Mouse (Mus musculus) G1E-ER4 (cell line): ENCODE data around the gene Rrh. TPM values are rescaled to one million over a fixed set of nuclear protein-coding genes. Genes with fewer than 3 reads are reported as not detected.

Experiments
- GATA1 ChIP-seq: IDR thresholded peaks from one replicate; pipeline ENCODE4 v1.8.0; 2012; ENCODE audit warnings: low read length, inconsistent platforms
- polyA plus RNA-seq: library from polyadenylated mRNA; stranded (reverse); fragments of >175 nt; gene quantifications from 2 replicates; pipeline ENCODE4 v1.2.3, GENCODE M21; 2012

Gene Rrh
- not detected in 2 replicates for polyA plus RNA-seq

GRCm38 (mm10) chr3:129822206-129822775, at the start of gene Rrh:
Gene Rrh, minus strand, starts transcription at chr3:129822587.
- no peak for TF ChIP-seq GATA1

GRCm38 (mm10) chr3:129863698-129864097, 41.3 kb upstream of the Rrh start:
- TF ChIP-seq GATA1 = no peak

- no peak for TF ChIP-seq GATA1
Measured at GRCm38 (mm10) chr3:129862592-129862991, 40.2 kb upstream of the Rrh start.

- no peak for TF ChIP-seq GATA1
Measured at GRCm38 (mm10) chr3:129846846-129847245, 24.5 kb upstream of the Rrh start.

DNA sequence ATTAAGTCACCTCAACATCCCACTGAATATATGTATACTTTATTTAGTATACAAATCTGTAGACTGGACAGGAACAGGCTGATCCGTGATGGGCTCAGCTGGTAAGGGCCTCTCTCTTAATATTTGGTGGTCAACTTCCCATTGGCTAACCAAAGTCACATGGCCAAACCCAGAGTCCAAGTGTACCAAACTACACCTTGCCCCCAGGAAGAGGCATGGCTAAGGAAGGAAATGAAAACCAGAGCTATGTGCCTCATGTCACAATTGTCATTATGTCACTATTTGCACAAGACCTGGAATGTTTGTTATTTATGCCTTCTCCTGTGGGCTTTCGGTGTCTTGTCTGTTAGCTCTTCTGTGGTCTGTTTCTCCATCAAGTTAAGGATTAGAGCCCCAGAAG, 23.5 kb upstream of the Rrh start:
- TF ChIP-seq GATA1 = no peak

- TF ChIP-seq GATA1 = no peak
Measured at GRCm38 (mm10) chr3:129838017-129838416, 15.6 kb upstream of the Rrh start.

- no peak for TF ChIP-seq GATA1
Measured at GRCm38 (mm10) chr3:129836965-129837364, 14.6 kb upstream of the Rrh start.

GRCm38 (mm10) chr3:129836051-129836697, 13.8 kb upstream of the Rrh start:
- no peak for TF ChIP-seq GATA1

- TF ChIP-seq GATA1 = no peak
Measured at GRCm38 (mm10) chr3:129835388-129835934, 13.1 kb upstream of the Rrh start, which contains the start of gene Cfi. Gene Cfi, plus strand, starts transcription at chr3:129835884.

DNA sequence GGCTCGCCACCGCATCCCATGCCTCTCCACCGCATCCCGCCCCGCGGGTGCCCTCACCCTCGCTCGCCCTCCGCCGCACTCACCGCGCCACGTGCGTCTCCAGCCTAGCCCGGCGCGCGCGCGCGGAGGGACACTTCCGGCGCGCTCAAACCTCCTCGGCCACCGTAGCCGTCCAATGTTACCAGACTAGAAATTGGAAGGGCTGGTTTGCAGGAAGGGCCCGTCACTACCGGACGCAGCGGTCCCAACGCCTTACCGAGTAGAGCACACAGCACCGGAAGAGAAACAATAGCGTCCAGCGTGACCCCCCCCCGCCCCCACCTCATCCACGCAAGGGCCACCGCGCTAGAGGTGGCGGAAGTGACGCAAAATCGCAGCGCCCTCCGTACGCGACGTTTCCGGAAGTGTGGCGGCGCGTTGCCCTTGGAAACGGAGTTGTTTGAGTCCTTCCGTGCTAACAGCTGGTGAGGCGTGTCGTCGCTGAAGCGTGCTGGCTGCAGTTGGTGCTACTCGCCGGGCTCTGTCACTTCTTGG, 8.7 kb upstream of the Rrh start, which contains the start of gene Gar1:
Gene Gar1 (minus strand): TSS at position 362 of the 534 bp plus-strand sequence.
- TF ChIP-seq GATA1 = no peak

DNA sequence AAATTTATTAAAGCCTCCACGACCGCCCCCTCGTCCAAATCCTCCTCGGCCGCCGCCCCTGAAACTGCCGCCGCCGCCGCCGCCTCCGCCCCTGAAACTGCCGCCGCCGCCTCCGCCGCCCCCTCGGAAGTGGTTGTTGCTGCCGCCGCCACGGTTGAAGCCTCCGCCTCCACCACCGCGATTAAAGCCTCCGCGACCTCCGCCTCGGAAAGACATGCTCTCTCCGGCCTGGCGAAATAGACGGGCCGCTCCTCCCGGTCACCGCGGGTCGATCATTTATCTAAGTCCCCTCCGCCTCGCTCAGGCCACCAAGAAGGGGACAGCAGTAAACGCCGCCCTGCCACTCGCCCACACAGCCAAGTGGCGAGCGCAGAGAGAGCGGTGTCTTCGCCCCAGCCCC, 8.2 kb upstream of the Rrh start:
- TF ChIP-seq GATA1 = no peak

- no peak for TF ChIP-seq GATA1
Measured at GRCm38 (mm10) chr3:129827691-129828090, 5.3 kb upstream of the Rrh start.

DNA sequence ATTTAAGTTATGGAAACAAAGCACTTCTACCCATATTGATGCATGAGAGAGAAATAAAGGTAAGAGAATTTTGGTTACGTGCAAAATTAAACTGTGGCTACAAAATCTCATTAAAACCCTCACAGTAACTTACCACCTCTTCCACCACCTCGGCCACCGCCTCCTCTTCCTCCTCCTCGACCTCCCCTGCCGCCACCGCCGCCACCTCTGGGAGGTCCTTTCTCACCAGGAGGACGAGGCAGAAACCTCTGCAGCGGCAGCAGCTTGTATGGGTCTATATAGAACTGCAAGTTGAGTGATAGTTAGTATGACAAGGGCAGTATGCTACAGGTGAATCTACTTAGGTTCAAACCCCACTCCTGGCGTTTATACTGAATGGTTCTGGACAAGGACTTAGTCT, 4.3 kb upstream of the Rrh start:
- TF ChIP-seq GATA1 = no peak

GRCm38 (mm10) chr3:129824891-129825290, 2.5 kb upstream of the Rrh start:
- TF ChIP-seq GATA1 = no peak

GRCm38 (mm10) chr3:129824146-129824545, 1.8 kb upstream of the Rrh start:
- TF ChIP-seq GATA1 = no peak

GRCm38 (mm10) chr3:129823293-129823692, 906 bp upstream of the Rrh start:
- no peak for TF ChIP-seq GATA1

- TF ChIP-seq GATA1 = no peak
Measured at GRCm38 (mm10) chr3:129821736-129822135, 651 bp downstream of the Rrh start.
